25 mouse cellular contexts compared by ENCODE assay signal in the genomic region with DNA sequence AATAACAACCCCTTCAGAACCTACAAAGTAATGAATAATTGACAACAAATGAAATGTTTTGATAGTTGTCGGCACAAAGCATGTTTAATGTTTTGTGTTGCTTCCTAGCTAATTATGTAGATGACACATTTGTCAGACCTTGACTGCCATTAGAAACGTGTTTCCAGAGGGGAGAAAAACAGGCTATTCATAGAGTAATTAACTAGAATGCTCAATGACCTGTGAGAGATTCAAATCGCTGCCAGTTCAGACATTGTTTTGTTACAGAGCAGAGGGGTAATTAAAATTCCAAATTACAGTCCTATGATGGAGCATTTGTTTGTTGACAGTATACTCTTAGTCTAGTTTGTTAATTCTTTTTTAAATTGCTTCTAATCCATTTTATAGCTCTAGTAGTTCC. TPM values are rescaled to one million over a fixed set of nuclear protein-coding genes. Genes with fewer than 3 reads are reported as not detected.
A peak's percentile ranks its signal among the peaks of the same experiment; 100 is the strongest.
DNase-seq lines count a peak whose midpoint lies in the region; ATAC-seq and TF ChIP-seq lines count a peak whose summit lies in the region.
"Had no signal": no experiment of that assay in that cellular context is flagged by ENCODE, and none has a peak within 500 bp of the region (broad histone marks: within the 10 kb centered on the region; RNA-seq: fewer than 3 reads in every experiment).

No protein-coding gene starts in this region.

- DNase-seq in hindbrain, postnatal 0 days (ENCODE audit: low spot score) = no peak
- peak; percentile 86 for DNase-seq in forebrain, embryonic 14.5 days (ENCODE audit: low spot score)
- peak; percentile 91 for DNase-seq in retina, postnatal 1 day
- DNase-seq in ovary, adult 18-20 months (ENCODE audit: low spot score) = no peak
- DNase-seq: adrenal gland, postnatal 25 days; cerebellum, adult 18-20 months; cerebellum, postnatal 14 days; gastrocnemius, postnatal 25 days; kidney, adult 9 months; kidney, postnatal 10 days; right cerebral cortex, postnatal 25 days; spleen, adult 18-20 months; thymus, postnatal 14 days had no signal

- TF ChIP-seq CTCF in hindbrain, postnatal 0 days (IDR thresholded peaks at IDR 0.05; ENCODE audit: low read depth) = no peak

- 0 out of 2 replicates have a peak, but pooled peaks cover 3% of the 10 kb centered on the region for H3K27me3 ChIP-seq in hindbrain, embryonic 12.5 days
- H3K27me3 ChIP-seq in hindbrain, postnatal 0 days (ENCODE audit: insufficient read depth, low read length) = no peaks in the 10 kb centered on the region
- 0 out of 2 replicates have a peak, but pooled peaks cover 2% of the 10 kb centered on the region for H3K27me3 ChIP-seq in neural tube, embryonic 12.5 days (replicated peaks)
- H3K27me3 ChIP-seq in neural tube, embryonic 15.5 days (replicated peaks) = 0 out of 2 replicates have a peak, but pooled peaks cover 3% of the 10 kb centered on the region
- H3K27me3 ChIP-seq in forebrain, embryonic 14.5 days (replicated peaks; ENCODE audit: control insufficient read depth, insufficient read depth, low read length) = peaks cover 27% of the 10 kb centered on the region
- no peaks in the 10 kb centered on the region for H3K27me3 ChIP-seq in intestine, embryonic 16.5 days (replicated peaks; ENCODE audit: control insufficient read depth, insufficient read depth, low read length)
- H3K27me3 ChIP-seq: heart, embryonic 15.5 days; lung, embryonic 15.5 days had no signal

- H3K4me2 ChIP-seq in hindbrain, embryonic 12.5 days (replicated peaks) = no peak overlapping the region
- H3K4me2 ChIP-seq in hindbrain, postnatal 0 days (ENCODE audit: low read depth, low read length) = no peak overlapping the region
- no peak overlapping the region for H3K4me2 ChIP-seq in neural tube, embryonic 12.5 days (replicated peaks)
- no peak overlapping the region for H3K4me2 ChIP-seq in neural tube, embryonic 15.5 days
- H3K4me2 ChIP-seq in forebrain, embryonic 14.5 days (ENCODE audit: low read length) = no peak overlapping the region
- H3K4me2 ChIP-seq in intestine, embryonic 16.5 days (ENCODE audit: low read depth, low read length) = no peak overlapping the region
- H3K4me2 ChIP-seq: heart, embryonic 15.5 days; limb, embryonic 13.5 days; liver, embryonic 11.5 days; lung, embryonic 15.5 days had no signal

- H3K9ac ChIP-seq in hindbrain, embryonic 12.5 days = no peak overlapping the region
- no peak overlapping the region for H3K9ac ChIP-seq in hindbrain, postnatal 0 days (replicated peaks; ENCODE audit: low read length)
- no peak overlapping the region for H3K9ac ChIP-seq in neural tube, embryonic 12.5 days
- H3K9ac ChIP-seq in neural tube, embryonic 15.5 days (replicated peaks) = no peak overlapping the region
- H3K9ac ChIP-seq in forebrain, embryonic 14.5 days (ENCODE audit: low read length) = no peak overlapping the region
- no peak overlapping the region for H3K9ac ChIP-seq in intestine, embryonic 16.5 days (ENCODE audit: low read depth, low read length)
- H3K9ac ChIP-seq: heart, embryonic 15.5 days; limb, embryonic 13.5 days; lung, embryonic 15.5 days had no signal

- H3K36me3 ChIP-seq in hindbrain, embryonic 12.5 days = no peaks in the 10 kb centered on the region
- H3K36me3 ChIP-seq in hindbrain, postnatal 0 days (ENCODE audit: insufficient read depth, low read length) = no peaks in the 10 kb centered on the region
- no peaks in the 10 kb centered on the region for H3K36me3 ChIP-seq in neural tube, embryonic 12.5 days
- no peaks in the 10 kb centered on the region for H3K36me3 ChIP-seq in neural tube, embryonic 15.5 days
- H3K36me3 ChIP-seq in forebrain, embryonic 14.5 days (ENCODE audit: control insufficient read depth, insufficient read depth, low read length) = no peaks in the 10 kb centered on the region
- no peaks in the 10 kb centered on the region for H3K36me3 ChIP-seq in intestine, embryonic 16.5 days (ENCODE audit: control insufficient read depth, insufficient read depth, low read length)
- H3K36me3 ChIP-seq: heart, embryonic 10.5 days; heart, embryonic 15.5 days; limb, embryonic 13.5 days; lung, embryonic 15.5 days; midbrain, embryonic 10.5 days had no signal

- 0 out of 2 replicates have a peak, but pooled peaks cover 5% of the 10 kb centered on the region for H3K4me1 ChIP-seq in hindbrain, embryonic 12.5 days
- H3K4me1 ChIP-seq in hindbrain, postnatal 0 days (ENCODE audit: insufficient read depth, low read length) = no peaks in the 10 kb centered on the region
- peaks cover 20% of the 10 kb centered on the region; the same call in 1 of the 2 replicates for H3K4me1 ChIP-seq in neural tube, embryonic 12.5 days
- H3K4me1 ChIP-seq in neural tube, embryonic 15.5 days = peaks cover 31% of the 10 kb centered on the region
- H3K4me1 ChIP-seq in forebrain, embryonic 14.5 days (ENCODE audit: control insufficient read depth, insufficient read depth, low read length) = 0 out of 2 replicates have a peak, but pooled peaks cover 2% of the 10 kb centered on the region
- no peaks in the 10 kb centered on the region for H3K4me1 ChIP-seq in intestine, embryonic 16.5 days (ENCODE audit: control insufficient read depth, insufficient read depth, low read length)
- H3K4me1 ChIP-seq: heart, embryonic 10.5 days; heart, embryonic 15.5 days had no signal

- H3K4me3 ChIP-seq in hindbrain, embryonic 12.5 days = no peak overlapping the region
- H3K4me3 ChIP-seq in hindbrain, postnatal 0 days (ENCODE audit: low read length) = no peak overlapping the region
- no peak overlapping the region for H3K4me3 ChIP-seq in neural tube, embryonic 12.5 days
- no peak overlapping the region for H3K4me3 ChIP-seq in neural tube, embryonic 15.5 days (replicated peaks)
- H3K4me3 ChIP-seq in forebrain, embryonic 14.5 days (ENCODE audit: low read depth, low read length) = no peak overlapping the region
- no peak overlapping the region for H3K4me3 ChIP-seq in intestine, embryonic 16.5 days (ENCODE audit: low read length)
- H3K4me3 ChIP-seq: erythroblast, embryonic 14.5 days; heart, embryonic 10.5 days; heart, embryonic 15.5 days; limb, embryonic 13.5 days; lung, embryonic 15.5 days; midbrain, embryonic 10.5 days had no signal

- H3K9me3 ChIP-seq in hindbrain, embryonic 12.5 days (replicated peaks) = no peaks in the 10 kb centered on the region
- H3K9me3 ChIP-seq in hindbrain, postnatal 0 days (ENCODE audit: low read length) = no peaks in the 10 kb centered on the region
- H3K9me3 ChIP-seq in neural tube, embryonic 12.5 days = no peaks in the 10 kb centered on the region
- no peaks in the 10 kb centered on the region for H3K9me3 ChIP-seq in neural tube, embryonic 15.5 days (replicated peaks)
- H3K9me3 ChIP-seq in forebrain, embryonic 14.5 days (replicated peaks; ENCODE audit: control insufficient read depth, low read length) = no peaks in the 10 kb centered on the region
- H3K9me3 ChIP-seq in intestine, embryonic 16.5 days (ENCODE audit: control insufficient read depth, low read length) = no peaks in the 10 kb centered on the region
- H3K9me3 ChIP-seq: heart, embryonic 10.5 days; heart, embryonic 15.5 days; limb, embryonic 13.5 days; lung, embryonic 15.5 days; midbrain, embryonic 10.5 days had no signal

- ATAC-seq in hindbrain, embryonic 12.5 days (ENCODE audit: low FRiP score) = peak; percentile 43; the same call in 1 of the 2 replicates
- no peak for ATAC-seq in hindbrain, postnatal 0 days
- ATAC-seq in neural tube, embryonic 12.5 days (ENCODE audit: low FRiP score, low read depth) = peak; percentile 3; the same call in 1 of the 2 replicates
- no peak for ATAC-seq in neural tube, embryonic 15.5 days (ENCODE audit: low FRiP score)
- peak; percentile 70 for ATAC-seq in forebrain, embryonic 14.5 days
- no peak for ATAC-seq in intestine, embryonic 16.5 days
- ATAC-seq: intestine, postnatal 0 days had no signal

- H3K27ac ChIP-seq in hindbrain, embryonic 12.5 days = no peak overlapping the region
- no peak overlapping the region for H3K27ac ChIP-seq in hindbrain, postnatal 0 days
- H3K27ac ChIP-seq in neural tube, embryonic 12.5 days = no peak overlapping the region
- H3K27ac ChIP-seq in neural tube, embryonic 15.5 days (replicated peaks) = no peak overlapping the region
- no peak overlapping the region for H3K27ac ChIP-seq in forebrain, embryonic 14.5 days (ENCODE audit: low read depth, low read length)
- no peak overlapping the region for H3K27ac ChIP-seq in intestine, embryonic 16.5 days (ENCODE audit: low read length)
- H3K27ac ChIP-seq: heart, embryonic 10.5 days; heart, embryonic 15.5 days; limb, embryonic 13.5 days; lung, embryonic 15.5 days; midbrain, embryonic 10.5 days had no signal

- 27% methylated on average over 3 of the region's 3 CpGs for WGBS in hindbrain, embryonic 12.5 days
- WGBS in hindbrain, postnatal 0 days = 9% methylated on average over 3 of the region's 3 CpGs
- WGBS in neural tube, embryonic 12.5 days = 12% methylated on average over 3 of the region's 3 CpGs
- WGBS in neural tube, embryonic 15.5 days = 4% methylated on average over 3 of the region's 3 CpGs
- 3% methylated on average over 3 of the region's 3 CpGs for WGBS in forebrain, embryonic 14.5 days
- 50% methylated on average over 3 of the region's 3 CpGs for WGBS in intestine, embryonic 16.5 days

RNA-seq across cellular contexts. Expression of a gene that starts 37.5 kb away (rescaled TPM):
- 1.2 and 1.4 TPM in 2 replicates for polyA plus RNA-seq in hindbrain, embryonic 12.5 days (2016; fragmentation: Nextera tagmentation; extraction: Ambion mirVana)
- total RNA-seq in hindbrain, postnatal 0 days (2014; rRNA removed) = 2.0 and 2.7 TPM in 2 replicates
- polyA plus RNA-seq in hindbrain, postnatal 0 days (2015; fragmentation: Nextera tagmentation; extraction: Ambion mirVana) = 4.0 and 4.3 TPM in 2 replicates
- 0.54 and 0.81 TPM in 2 replicates for polyA plus RNA-seq in neural tube, embryonic 12.5 days (2016; fragmentation: Nextera tagmentation; extraction: Ambion mirVana)
- 3.0 and 6.8 TPM in 2 replicates for polyA plus RNA-seq in neural tube, embryonic 15.5 days (2015; fragmentation: Nextera tagmentation; extraction: Ambion mirVana)
- 1.0 and 1.1 TPM in 2 replicates for polyA plus RNA-seq in forebrain, embryonic 14.5 days (2014; fragmentation: Nextera tagmentation; extraction: Ambion mirVana)
- 1.2 and 1.8 TPM in 2 replicates for polyA plus RNA-seq in intestine, embryonic 16.5 days (2015; fragmentation: Nextera tagmentation; extraction: Ambion mirVana)

Comparison
In these comparisons a context has a peak if more than half of its experiments do, and no peak if none do; other contexts are left out.
1. ATAC-seq: peak in hindbrain, embryonic 12.5 days (single experiment), neural tube, embryonic 12.5 days (single experiment) and forebrain, embryonic 14.5 days (single experiment); none in hindbrain, postnatal 0 days (single experiment), neural tube, embryonic 15.5 days (single experiment) and intestine, embryonic 16.5 days (single experiment).
2. DNase-seq: peak in forebrain, embryonic 14.5 days (single experiment) and retina, postnatal 1 day (single experiment); none in hindbrain, postnatal 0 days (single experiment) and ovary, adult 18-20 months (single experiment).